Mouse (Mus musculus) adrenal gland (tissue): ENCODE data around the gene Cyp2a12.
"Not testable (repeated sequence)": the region's sequence is repeated elsewhere in the genome, so short reads cannot be mapped to it uniquely, and the experiment has no call there.

ENCODE experiments used
- intact Hi-C: fragments of 180-260 bp; cut with DNase I; formaldehyde crosslinking; loops from one replicate; pipeline ENCODE4 v1.15.1; 2025
- long read RNA-seq, 2 experiments: library from polyadenylated mRNA; unstranded; transcript quantifications; one replicate each; pipeline ENCODE4 v2.0.0; 2020; ENCODE audit warnings: borderline replicate concordance in 1 of 2; ENCODE audit not compliant: insufficient replicate concordance in 1 of 2

Gene Cyp2a12
- long read RNA-seq, experiment 1: 0 reads
- long read RNA-seq, experiment 2: 0 reads

- intact Hi-C loops: no loop called here
Observed at GRCm38 (mm10) chr7:27028789-27029188, at the start of gene Cyp2a12. TSS of gene Cyp2a12 (plus strand) at chr7:27029081.

GRCm38 (mm10) chr7:26981464-26981863 is 47.4 kb upstream of the Cyp2a12 start:
- intact Hi-C loops: not testable (repeated sequence)

DNA sequence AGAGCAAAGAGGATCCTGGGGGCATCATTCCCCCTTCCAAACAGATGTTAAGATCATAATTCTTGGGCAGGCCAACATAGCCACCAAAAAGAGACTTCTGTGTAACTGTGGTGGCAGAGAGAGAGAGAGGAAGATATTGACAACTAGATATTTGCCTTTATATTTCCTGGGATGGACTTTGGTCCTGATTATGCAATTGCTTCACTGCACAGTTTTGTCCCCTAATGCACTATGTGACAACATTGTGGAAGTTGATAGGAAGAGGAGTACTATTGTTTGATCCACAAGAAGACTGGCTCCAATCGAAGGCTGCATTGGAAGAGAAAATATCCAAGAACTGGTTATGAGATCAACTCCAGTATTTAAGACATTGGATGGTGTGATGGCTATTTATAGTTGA is 46.9 kb upstream of the Cyp2a12 start:
- intact Hi-C loops: not testable (repeated sequence)

DNA sequence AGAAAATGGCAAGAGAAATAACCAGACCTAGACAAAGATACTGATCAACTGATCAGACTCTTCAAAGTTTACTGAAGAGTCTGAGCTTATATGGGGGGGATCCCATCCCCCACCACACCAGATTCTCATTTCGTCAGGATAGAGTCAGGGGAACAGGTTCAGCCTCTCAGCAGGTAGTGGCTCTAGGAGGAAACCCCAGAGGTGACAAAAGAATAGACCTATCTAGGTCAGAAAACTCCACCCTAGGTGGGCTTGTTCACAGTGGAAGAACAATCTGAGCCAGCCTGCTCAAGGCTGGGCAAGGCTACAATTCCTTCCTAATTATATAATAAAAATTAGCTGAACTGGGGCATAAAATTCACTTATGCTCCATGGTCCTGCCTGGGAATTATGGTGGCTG is 46.3 kb upstream of the Cyp2a12 start:
- intact Hi-C loops: no loop called here

GRCm38 (mm10) chr7:26983151-26983550 is 45.7 kb upstream of the Cyp2a12 start:
- intact Hi-C loops: not testable (repeated sequence)

- intact Hi-C loops: not testable (repeated sequence)
Observed at GRCm38 (mm10) chr7:27026581-27026980, 2.3 kb upstream of the Cyp2a12 start.

DNA sequence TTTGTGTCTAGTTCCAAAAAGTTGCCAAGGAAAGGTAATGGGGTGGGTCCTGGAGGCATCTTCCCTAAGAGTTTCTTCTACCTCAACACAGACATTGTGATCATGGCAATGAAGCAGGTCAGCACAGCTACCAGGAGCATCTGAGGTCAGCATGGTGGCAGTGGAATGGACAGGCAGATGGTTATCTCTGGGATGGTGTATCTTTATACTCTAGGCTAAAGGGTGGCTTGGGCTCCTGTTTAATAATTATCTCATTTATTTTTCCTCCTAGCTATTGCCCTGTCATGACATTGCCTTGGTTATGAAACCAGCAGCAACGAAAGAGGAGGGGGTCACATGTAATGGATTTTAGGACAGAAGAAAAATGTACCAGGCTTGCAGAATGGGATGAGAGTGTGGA is 20.0 kb downstream of the Cyp2a12 start:
- intact Hi-C loops: not testable (repeated sequence)

GRCm38 (mm10) chr7:27059333-27059732 is 30.5 kb downstream of the Cyp2a12 start:
- intact Hi-C loops: not testable (repeated sequence)

DNA sequence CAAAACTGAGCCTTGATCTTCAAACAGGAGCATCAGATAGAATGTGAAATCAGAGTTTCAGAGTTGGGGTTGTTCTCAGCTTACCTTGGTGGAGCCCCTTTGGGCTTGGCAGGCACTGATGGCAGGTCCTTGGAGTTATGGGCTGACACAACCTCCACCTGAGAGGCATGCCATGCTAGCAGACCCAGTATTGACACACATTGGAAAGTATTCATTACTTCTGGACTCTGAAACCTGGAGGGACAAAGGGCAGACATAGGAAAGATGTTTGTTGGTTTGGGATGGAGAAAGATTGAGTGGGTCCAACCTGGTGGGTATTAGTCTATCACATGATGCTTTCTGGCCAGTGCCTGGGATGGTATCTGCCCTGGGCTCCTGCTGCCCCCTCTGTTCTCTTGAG is 31.0 kb downstream of the Cyp2a12 start:
- intact Hi-C loops: not testable (repeated sequence)

DNA sequence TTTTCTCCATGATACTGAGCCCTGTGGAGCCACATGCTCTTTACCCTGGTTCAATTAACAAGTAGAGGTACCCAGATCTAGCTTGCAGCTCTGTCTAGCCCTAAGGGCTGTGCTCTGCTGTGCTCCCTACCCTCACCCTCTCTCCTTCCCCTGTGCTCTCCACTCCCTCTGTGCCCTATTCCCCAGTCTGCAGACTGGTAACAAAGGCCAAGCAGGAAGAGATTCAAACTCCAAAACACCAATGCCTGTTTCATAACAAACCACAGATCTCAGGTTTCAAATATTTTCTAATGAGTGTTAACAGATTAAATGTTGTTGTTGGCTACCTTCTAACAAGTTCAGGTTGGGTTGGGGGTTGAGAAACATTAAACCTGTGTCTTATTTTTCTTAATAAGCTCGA is 49.8 kb downstream of the Cyp2a12 start:
- intact Hi-C loops: no loop called here

GRCm38 (mm10) chr7:27081625-27082024 is 52.7 kb downstream of the Cyp2a12 start:
- intact Hi-C loops: no loop called here
